Mouse (Mus musculus) hindbrain, embryonic 15.5 days (tissue): ENCODE results near the gene Opcml. TPM values are rescaled to one million over a fixed set of nuclear protein-coding genes. Genes with fewer than 3 reads are reported as not detected.

Source experiments
- ATAC-seq: fragments of 200-750 bp; cut with Nextera tagmentation; 2 replicates; pipeline ENCODE4 v1.8.0; 2017; ENCODE audit warnings: low read depth, moderate number of reproducible peaks, moderate TSS enrichment; ENCODE audit not compliant: low FRiP score
- H3K27ac ChIP-seq: fragments of 300-500 bp; sonication (generic); replicated peaks from 2 replicates; pipeline ENCODE4 v1.5.1; 2015; ENCODE audit warnings: mild to moderate bottlenecking, inconsistent platforms
- H3K27me3 ChIP-seq: fragments of 300-500 bp; sonication (generic); 2 replicates; pipeline ENCODE4 v1.6.1; 2015; ENCODE audit warnings: control low read depth, inconsistent platforms
- H3K36me3 ChIP-seq: fragments of 300-500 bp; sonication (generic); 2 replicates; pipeline ENCODE4 v1.6.1; 2015; ENCODE audit warnings: control low read depth, inconsistent platforms
- H3K4me1 ChIP-seq: fragments of 300-500 bp; sonication (generic); replicated peaks from 2 replicates; pipeline ENCODE4 v1.6.1; 2015; ENCODE audit warnings: control low read depth, inconsistent platforms
- H3K4me2 ChIP-seq: fragments of 300-500 bp; sonication (generic); 2 replicates; pipeline ENCODE4 v1.6.1; 2015; ENCODE audit warnings: moderate library complexity, mild to moderate bottlenecking, inconsistent platforms
- H3K4me3 ChIP-seq: fragments of 300-500 bp; sonication (generic); 2 replicates; pipeline ENCODE4 v1.5.1; 2015; ENCODE audit warnings: mild to moderate bottlenecking, inconsistent platforms
- H3K9ac ChIP-seq: fragments of 300-500 bp; sonication (generic); 2 replicates; pipeline ENCODE4 v1.6.1; 2015; ENCODE audit warnings: inconsistent platforms
- H3K9me3 ChIP-seq: fragments of 300-500 bp; sonication (generic); 2 replicates; pipeline ENCODE4 v1.6.1; 2016; ENCODE audit warnings: control low read depth, inconsistent platforms
- WGBS: fragments of 180-500 bp; shearing (Covaris S2); methylation state at CpG from one replicate; pipeline ENCODE4 v1.1.7; 2015; 5-methylcytosine and 5-hydroxymethylcytosine counted together
- polyA plus RNA-seq: library from polyadenylated mRNA; unstranded; fragments of >200 nt; fragmentation: Nextera tagmentation; extraction: Ambion mirVana; gene quantifications from 2 replicates; pipeline ENCODE4 v1.2.1, GENCODE M21; 2015

Opcml gene
- polyA plus RNA-seq, 1 experiment from 2014 or later: 41.8 TPM

- no peak for ATAC-seq
- Histone ChIP-seq H3K27me3 (no peaks in the 10 kb centered on the region), H3K9me3 (no peaks in the 10 kb centered on the region), H3K4me2 (no peak overlapping the region), H3K9ac (no peak overlapping the region), H3K36me3 (no peaks in the 10 kb centered on the region), H3K4me1 (no peaks in the 10 kb centered on the region), H3K4me3 (no peak overlapping the region), H3K27ac (no peak overlapping the region)
- WGBS: 88% methylated on average over 2 of the region's 2 CpGs
Observed at GRCm38 (mm10) chr9:27800992-27801391, 10.4 kb downstream of the Opcml start.

- WGBS: 93% methylated on average over 3 of the region's 3 CpGs
- Histone ChIP-seq H3K27ac (no peak overlapping the region), H3K27me3 (no peaks in the 10 kb centered on the region), H3K4me3 (no peak overlapping the region), H3K4me2 (no peak overlapping the region), H3K9me3 (no peaks in the 10 kb centered on the region), H3K36me3 (no peaks in the 10 kb centered on the region), H3K4me1 (no peaks in the 10 kb centered on the region), H3K9ac (no peak overlapping the region)
- ATAC-seq: no peak
Observed at GRCm38 (mm10) chr9:27801807-27802206, 11.2 kb downstream of the Opcml start.

- no peaks in the 10 kb centered on the region for H3K4me1 ChIP-seq
- no peak overlapping the region for H3K27ac ChIP-seq
- H3K4me2 ChIP-seq: no peak overlapping the region
- H3K4me3 ChIP-seq: no peak overlapping the region
- H3K9me3 ChIP-seq: no peaks in the 10 kb centered on the region
- no peak overlapping the region for H3K9ac ChIP-seq
- no peaks in the 10 kb centered on the region for H3K27me3 ChIP-seq
- H3K36me3 ChIP-seq: no peaks in the 10 kb centered on the region
- ATAC-seq: no peak
Observed at GRCm38 (mm10) chr9:27802379-27802778, 11.8 kb downstream of the Opcml start.

- H3K36me3 ChIP-seq: no peaks in the 10 kb centered on the region
- H3K9ac ChIP-seq: no peak overlapping the region
- 94% methylated on average over 3 of the region's 3 CpGs for WGBS
- H3K4me2 ChIP-seq: no peak overlapping the region
- no peaks in the 10 kb centered on the region for H3K4me1 ChIP-seq
- no peaks in the 10 kb centered on the region for H3K9me3 ChIP-seq
- H3K27ac ChIP-seq: no peak overlapping the region
- H3K27me3 ChIP-seq: no peaks in the 10 kb centered on the region
- H3K4me3 ChIP-seq: no peak overlapping the region
- ATAC-seq: no peak
Observed at GRCm38 (mm10) chr9:27804461-27804860, 13.9 kb downstream of the Opcml start.

- Histone ChIP-seq H3K4me1 (no peaks in the 10 kb centered on the region), H3K4me3 (no peak overlapping the region), H3K27ac (no peak overlapping the region), H3K4me2 (no peak overlapping the region), H3K27me3 (no peaks in the 10 kb centered on the region), H3K9me3 (no peaks in the 10 kb centered on the region), H3K36me3 (no peaks in the 10 kb centered on the region), H3K9ac (no peak overlapping the region)
- 92% methylated on average over 8 of the region's 8 CpGs for WGBS
- ATAC-seq: no peak
Observed at GRCm38 (mm10) chr9:27809741-27810140, 19.2 kb downstream of the Opcml start.

- Histone ChIP-seq H3K36me3 (no peaks in the 10 kb centered on the region), H3K9ac (no peak overlapping the region), H3K9me3 (no peaks in the 10 kb centered on the region), H3K4me1 (no peaks in the 10 kb centered on the region), H3K27me3 (no peaks in the 10 kb centered on the region), H3K4me2 (no peak overlapping the region), H3K27ac (no peak overlapping the region), H3K4me3 (no peak overlapping the region)
- 36% methylated on average over 3 of the region's 3 CpGs for WGBS
- ATAC-seq: no peak
Observed at GRCm38 (mm10) chr9:27813207-27813790, 22.7 kb downstream of the Opcml start.

- H3K27ac ChIP-seq: no peak overlapping the region
- WGBS: 23% methylated on average over 2 of the region's 2 CpGs
- ATAC-seq: no peak
Observed at GRCm38 (mm10) chr9:27814161-27814560, 23.6 kb downstream of the Opcml start.

GRCm38 (mm10) chr9:27821197-27821596, 30.6 kb downstream of the Opcml start:
- H3K27ac ChIP-seq: no peak overlapping the region
- 61% methylated on average over 1 of the region's 1 CpGs for WGBS
- no peak overlapping the region for H3K4me2 ChIP-seq
- ATAC-seq: no peak
- no peaks in the 10 kb centered on the region for H3K4me1 ChIP-seq
- no peaks in the 10 kb centered on the region for H3K36me3 ChIP-seq
- H3K4me3 ChIP-seq: no peak overlapping the region
- no peaks in the 10 kb centered on the region for H3K27me3 ChIP-seq
- no peaks in the 10 kb centered on the region for H3K9me3 ChIP-seq
- H3K9ac ChIP-seq: no peak overlapping the region

More at GRCm38 (mm10) chr9:27814161-27814560, 23.6 kb downstream of the Opcml start:
- H3K4me3 ChIP-seq: no peak overlapping the region
- H3K4me2 ChIP-seq: no peak overlapping the region
- H3K9me3 ChIP-seq: no peaks in the 10 kb centered on the region
- no peak overlapping the region for H3K9ac ChIP-seq
- no peaks in the 10 kb centered on the region for H3K36me3 ChIP-seq
- H3K4me1 ChIP-seq: no peaks in the 10 kb centered on the region
- no peaks in the 10 kb centered on the region for H3K27me3 ChIP-seq

GRCm38 (mm10) chr9:27822681-27823080, 32.1 kb downstream of the Opcml start:
- no peak for ATAC-seq
- no peaks in the 10 kb centered on the region for H3K4me1 ChIP-seq
- no peaks in the 10 kb centered on the region for H3K36me3 ChIP-seq
- no peaks in the 10 kb centered on the region for H3K27me3 ChIP-seq
- no peak overlapping the region for H3K9ac ChIP-seq
- H3K4me2 ChIP-seq: no peak overlapping the region
- no peaks in the 10 kb centered on the region for H3K9me3 ChIP-seq
- H3K4me3 ChIP-seq: no peak overlapping the region
- 76% methylated on average over 6 of the region's 6 CpGs for whole genome bisulfite sequencing
- H3K27ac ChIP-seq: no peak overlapping the region

- no peak overlapping the region for H3K4me3 ChIP-seq
- no peaks in the 10 kb centered on the region for H3K9me3 ChIP-seq
- no peaks in the 10 kb centered on the region for H3K4me1 ChIP-seq
- no peak overlapping the region for H3K9ac ChIP-seq
- H3K36me3 ChIP-seq: no peaks in the 10 kb centered on the region
- no peak overlapping the region for H3K4me2 ChIP-seq
- 77% methylated on average over 7 of the region's 7 CpGs for WGBS
- no peak for ATAC-seq
- no peak overlapping the region for H3K27ac ChIP-seq
- no peaks in the 10 kb centered on the region for H3K27me3 ChIP-seq
Observed at GRCm38 (mm10) chr9:27824424-27824823, 33.8 kb downstream of the Opcml start.

- Histone ChIP-seq H3K27ac (no peak overlapping the region), H3K36me3 (no peaks in the 10 kb centered on the region), H3K9me3 (no peaks in the 10 kb centered on the region), H3K4me2 (no peak overlapping the region), H3K9ac (no peak overlapping the region), H3K4me1 (0 out of 2 replicates have a peak, but pooled peaks cover 4% of the 10 kb centered on the region), H3K27me3 (no peaks in the 10 kb centered on the region), H3K4me3 (no peak overlapping the region)
- WGBS: 50% methylated on average over 5 of the region's 5 CpGs
- no peak for ATAC-seq
Observed at GRCm38 (mm10) chr9:27830519-27830918, 39.9 kb downstream of the Opcml start.

- no peaks in the 10 kb centered on the region for H3K9me3 ChIP-seq
- H3K4me3 ChIP-seq: no peak overlapping the region
- H3K27ac ChIP-seq: no peak overlapping the region
- no peaks in the 10 kb centered on the region for H3K27me3 ChIP-seq
- no peak overlapping the region for H3K9ac ChIP-seq
- WGBS: 85% methylated on average over 5 of the region's 5 CpGs
- no peak for ATAC-seq
- H3K4me1 ChIP-seq: no peaks in the 10 kb centered on the region
- H3K36me3 ChIP-seq: no peaks in the 10 kb centered on the region
- H3K4me2 ChIP-seq: no peak overlapping the region
Observed at GRCm38 (mm10) chr9:27842806-27843205, 52.2 kb downstream of the Opcml start.

GRCm38 (mm10) chr9:27871624-27872023, 81.0 kb downstream of the Opcml start:
- Histone ChIP-seq H3K27ac (no peak overlapping the region), H3K4me3 (no peak overlapping the region), H3K9ac (no peak overlapping the region), H3K9me3 (no peaks in the 10 kb centered on the region), H3K4me2 (no peak overlapping the region), H3K27me3 (no peaks in the 10 kb centered on the region), H3K36me3 (no peaks in the 10 kb centered on the region), H3K4me1 (no peaks in the 10 kb centered on the region)
- ATAC-seq: no peak
- WGBS: 75% methylated on average over 3 of the region's 3 CpGs
